Mouse (Mus musculus): ENCODE results near the gene Cpsf3. TPM values are rescaled to one million over a fixed set of nuclear protein-coding genes. Genes with fewer than 3 reads are reported as not detected.
A peak's percentile ranks its signal among the peaks of the same experiment; 100 is the strongest.

The Cpsf3 gene
- polyA plus RNA-seq, 1 experiment = 33.3 TPM

GRCm38 (mm10) chr12:21286712-21287650, 1.8 kb downstream of the Cpsf3 start:
- DNase-seq = peak; percentile 23
- 16% methylated on average over 18 of the region's 18 CpGs for WGBS

DNA sequence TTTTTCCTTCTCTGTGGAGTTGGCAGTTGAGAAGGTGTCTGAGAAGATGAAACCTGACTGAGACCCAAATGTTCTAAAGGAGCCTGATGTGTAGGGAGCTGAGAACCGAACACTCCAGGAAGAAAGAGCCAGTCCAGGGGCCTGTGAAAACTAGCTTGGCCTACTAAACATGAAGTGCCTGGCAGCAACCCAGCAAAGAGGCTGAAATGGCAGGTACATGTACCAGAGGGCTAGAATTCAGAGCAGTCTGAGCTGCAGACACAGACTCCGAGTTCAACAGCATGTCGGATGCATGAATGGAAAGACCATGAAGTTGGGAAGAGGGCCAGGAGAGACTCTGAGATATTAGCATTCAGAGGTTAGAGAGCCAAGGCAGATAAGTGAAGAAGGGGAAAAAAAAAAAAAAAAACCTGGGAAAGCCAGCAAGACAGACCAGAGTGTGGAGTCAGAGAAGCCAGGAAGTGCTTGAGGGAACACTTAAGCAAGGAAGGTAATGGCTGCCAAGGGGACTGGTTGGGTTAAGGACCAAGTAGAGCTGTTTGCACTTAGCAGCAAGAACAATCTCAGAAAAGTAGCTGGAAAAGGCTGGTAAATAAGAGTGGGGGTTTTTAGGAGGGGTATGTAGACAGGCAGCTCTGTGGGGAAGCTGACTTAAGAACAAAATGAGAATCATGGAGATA, 3.7 kb downstream of the Cpsf3 start:
- H3K4me3 ChIP-seq (replicated peaks; ENCODE audit: extremely low read depth, low read depth, low read length) = no peak overlapping the region
- no peak for TF ChIP-seq POLR2A (IDR thresholded peaks at IDR 0.05; ENCODE audit: borderline replicate concordance, extremely low read depth, low read depth, low read length)
- no peak for TF ChIP-seq CTCF (IDR thresholded peaks at IDR 0.05; ENCODE audit: insufficient read depth, low read length)
- 72% methylated on average over 3 of the region's 3 CpGs for WGBS
- peaks cover 10% of the 10 kb centered on the region for H3K4me1 ChIP-seq (ENCODE audit: control insufficient read depth, insufficient read depth, low read length)
- peak; percentile 64 for DNase-seq

More at GRCm38 (mm10) chr12:21286712-21287650, 1.8 kb downstream of the Cpsf3 start:
- Histone ChIP-seq H3K4me1 (ENCODE audit: control insufficient read depth, insufficient read depth, low read length) (peaks cover 10% of the 10 kb centered on the region), H3K4me3 (replicated peaks; ENCODE audit: extremely low read depth, low read depth, low read length) (peak overlapping the region; percentile 95)
- no peak for TF ChIP-seq POLR2A (IDR thresholded peaks at IDR 0.05; ENCODE audit: borderline replicate concordance, extremely low read depth, low read depth, low read length)
- TF ChIP-seq CTCF (IDR thresholded peaks at IDR 0.05; ENCODE audit: insufficient read depth, low read length) = no peak

DNA sequence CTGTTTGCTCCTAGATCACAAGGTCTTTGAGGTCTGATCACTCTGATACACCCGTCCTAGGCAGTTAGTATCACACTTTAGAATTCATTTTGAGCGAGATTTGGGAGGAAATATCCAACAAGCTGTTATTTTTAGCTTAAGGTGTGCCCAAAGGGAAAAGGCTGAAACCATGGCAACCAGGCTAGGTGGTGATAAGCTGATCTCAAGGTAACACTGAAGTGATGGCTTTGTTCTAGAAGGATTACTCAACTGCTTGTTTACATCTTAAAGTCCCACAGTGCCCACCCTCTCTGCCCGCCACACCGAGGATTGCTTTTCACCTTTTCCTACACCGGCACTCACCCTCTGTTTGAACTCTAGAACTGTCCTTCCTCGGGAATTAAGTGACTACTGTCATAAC, 4.5 kb downstream of the Cpsf3 start:
- WGBS = 58% methylated on average over 6 of the region's 6 CpGs
- peak; percentile 25 for DNase-seq
- Histone ChIP-seq H3K4me1 (ENCODE audit: control insufficient read depth, insufficient read depth, low read length) (peaks cover 10% of the 10 kb centered on the region), H3K4me3 (replicated peaks; ENCODE audit: extremely low read depth, low read depth, low read length) (no peak overlapping the region)
- TF ChIP-seq CTCF (IDR thresholded peaks at IDR 0.05; ENCODE audit: insufficient read depth, low read length) = no peak
- TF ChIP-seq POLR2A (IDR thresholded peaks at IDR 0.05; ENCODE audit: borderline replicate concordance, extremely low read depth, low read depth, low read length) = no peak

GRCm38 (mm10) chr12:21298856-21299255, 13.7 kb downstream of the Cpsf3 start:
- no peaks in the 10 kb centered on the region for H3K4me1 ChIP-seq (ENCODE audit: control insufficient read depth, insufficient read depth, low read length)
- 91% methylated on average over 11 of the region's 11 CpGs for WGBS
- no peak for DNase-seq
- no peak overlapping the region for H3K4me3 ChIP-seq (replicated peaks; ENCODE audit: extremely low read depth, low read depth, low read length)
- TF ChIP-seq POLR2A (IDR thresholded peaks at IDR 0.05; ENCODE audit: borderline replicate concordance, extremely low read depth, low read depth, low read length) = no peak

- WGBS = 81% methylated on average over 7 of the region's 7 CpGs
- H3K4me1 ChIP-seq (ENCODE audit: control insufficient read depth, insufficient read depth, low read length) = no peaks in the 10 kb centered on the region
- H3K4me3 ChIP-seq (replicated peaks; ENCODE audit: extremely low read depth, low read depth, low read length) = no peak overlapping the region
- no peak for DNase-seq
- TF ChIP-seq POLR2A (IDR thresholded peaks at IDR 0.05; ENCODE audit: borderline replicate concordance, extremely low read depth, low read depth, low read length) = no peak
- no peak for TF ChIP-seq CTCF (IDR thresholded peaks at IDR 0.05; ENCODE audit: insufficient read depth, low read length)
Observed at GRCm38 (mm10) chr12:21301324-21301723, 16.1 kb downstream of the Cpsf3 start.

GRCm38 (mm10) chr12:21301932-21302331, 16.7 kb downstream of the Cpsf3 start:
- no peak for TF ChIP-seq POLR2A (IDR thresholded peaks at IDR 0.05; ENCODE audit: borderline replicate concordance, extremely low read depth, low read depth, low read length)
- no peak for TF ChIP-seq CTCF (IDR thresholded peaks at IDR 0.05; ENCODE audit: insufficient read depth, low read length)
- no peak for DNase-seq
- Histone ChIP-seq H3K4me1 (ENCODE audit: control insufficient read depth, insufficient read depth, low read length) (no peaks in the 10 kb centered on the region), H3K4me3 (replicated peaks; ENCODE audit: extremely low read depth, low read depth, low read length) (no peak overlapping the region)
- 45% methylated on average over 8 of the region's 8 CpGs for WGBS

DNA sequence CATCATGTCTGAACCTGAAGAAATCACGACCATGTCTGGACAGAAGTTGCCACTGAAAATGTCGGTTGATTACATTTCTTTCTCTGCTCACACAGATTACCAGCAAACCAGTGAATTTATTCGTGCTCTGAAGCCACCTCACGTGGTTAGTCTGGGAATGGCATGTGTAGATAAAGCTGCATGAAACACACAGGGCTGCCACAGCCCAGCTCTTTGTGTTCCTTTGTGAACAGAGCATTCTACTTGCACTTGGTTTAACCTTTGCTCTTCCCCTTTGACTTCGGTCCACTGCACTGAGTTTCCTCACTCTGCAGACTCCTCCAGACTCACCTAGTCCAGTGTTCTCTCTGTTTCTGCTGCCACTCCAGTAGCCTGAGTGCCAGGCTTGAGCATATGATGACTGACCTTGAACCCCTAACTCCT, 17.2 kb downstream of the Cpsf3 start:
- DNase-seq = no peak
- H3K4me1 ChIP-seq (ENCODE audit: control insufficient read depth, insufficient read depth, low read length) = no peaks in the 10 kb centered on the region
- WGBS = 80% methylated on average over 5 of the region's 5 CpGs
- H3K4me3 ChIP-seq (replicated peaks; ENCODE audit: extremely low read depth, low read depth, low read length) = no peak overlapping the region
- TF ChIP-seq CTCF (IDR thresholded peaks at IDR 0.05; ENCODE audit: insufficient read depth, low read length) (no peak), POLR2A (IDR thresholded peaks at IDR 0.05; ENCODE audit: borderline replicate concordance, extremely low read depth, low read depth, low read length) (no peak)

GRCm38 (mm10) chr12:21305741-21306140, 20.6 kb downstream of the Cpsf3 start:
- Histone ChIP-seq H3K4me3 (replicated peaks; ENCODE audit: extremely low read depth, low read depth, low read length) (no peak overlapping the region), H3K4me1 (ENCODE audit: control insufficient read depth, insufficient read depth, low read length) (no peaks in the 10 kb centered on the region)
- 88% methylated on average over 4 of the region's 4 CpGs for WGBS
- no peak for TF ChIP-seq POLR2A (IDR thresholded peaks at IDR 0.05; ENCODE audit: borderline replicate concordance, extremely low read depth, low read depth, low read length)
- TF ChIP-seq CTCF (IDR thresholded peaks at IDR 0.05; ENCODE audit: insufficient read depth, low read length) = no peak
- no peak for DNase-seq

DNA sequence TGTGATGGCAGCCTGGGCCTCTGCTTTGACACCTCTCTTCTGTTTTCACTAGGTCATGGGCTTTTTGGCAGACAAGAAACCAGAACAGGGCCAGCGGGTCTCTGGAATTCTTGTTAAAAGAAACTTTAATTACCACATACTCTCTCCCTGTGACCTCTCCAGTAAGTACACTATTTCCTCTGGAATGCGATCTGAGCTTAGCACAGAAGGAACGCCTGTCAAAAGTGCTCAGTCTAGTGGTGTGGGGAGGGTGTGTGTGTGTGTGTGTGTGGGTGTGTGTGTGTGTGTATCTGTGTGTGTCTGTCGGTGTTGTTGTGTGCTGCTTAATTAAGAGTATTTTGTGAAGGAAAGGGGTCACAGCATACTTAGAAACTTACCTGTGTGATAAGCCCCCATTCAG, 21.5 kb downstream of the Cpsf3 start:
- TF ChIP-seq POLR2A (IDR thresholded peaks at IDR 0.05; ENCODE audit: borderline replicate concordance, extremely low read depth, low read depth, low read length) (no peak), CTCF (IDR thresholded peaks at IDR 0.05; ENCODE audit: insufficient read depth, low read length) (no peak)
- no peak for DNase-seq
- WGBS = 66% methylated on average over 4 of the region's 4 CpGs
- Histone ChIP-seq H3K4me3 (replicated peaks; ENCODE audit: extremely low read depth, low read depth, low read length) (no peak overlapping the region), H3K4me1 (ENCODE audit: control insufficient read depth, insufficient read depth, low read length) (no peaks in the 10 kb centered on the region)

All from lung, adult 2 months (tissue).